Mouse (Mus musculus): ENCODE measurements around the gene Acod1. TPM values are rescaled to one million over a fixed set of nuclear protein-coding genes. Genes with fewer than 3 reads are reported as not detected.

Gene Acod1
- not detected for total RNA-seq (2022)

GRCm38 (mm10) chr14:103046677-103047076 is at the start of gene Acod1:
Gene Acod1 (plus strand): TSS chr14:103046977.
- no peak for DNase-seq (ENCODE audit: low spot score in 2 of 2)

DNA sequence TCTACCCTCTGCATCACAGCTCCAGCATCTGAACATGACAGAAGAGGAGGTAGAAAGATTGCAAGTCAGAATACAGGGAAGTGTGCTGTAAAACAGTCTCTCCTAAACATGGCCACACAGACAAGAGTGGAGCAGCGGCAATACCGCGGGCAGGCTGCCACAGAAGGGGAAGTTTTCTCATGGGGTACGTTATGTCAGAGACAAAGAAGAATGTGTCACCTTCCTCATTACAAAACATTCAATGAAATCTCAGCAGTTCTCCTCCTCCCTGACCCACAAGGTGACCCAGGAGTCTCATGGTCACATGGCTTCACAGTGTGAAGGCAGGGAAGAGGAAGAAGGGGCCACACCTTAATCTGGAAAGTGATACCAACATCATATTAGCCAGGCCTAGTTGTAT is 39.0 kb upstream of the Acod1 start:
- no peak for DNase-seq (ENCODE audit: low spot score in 2 of 2)

DNA sequence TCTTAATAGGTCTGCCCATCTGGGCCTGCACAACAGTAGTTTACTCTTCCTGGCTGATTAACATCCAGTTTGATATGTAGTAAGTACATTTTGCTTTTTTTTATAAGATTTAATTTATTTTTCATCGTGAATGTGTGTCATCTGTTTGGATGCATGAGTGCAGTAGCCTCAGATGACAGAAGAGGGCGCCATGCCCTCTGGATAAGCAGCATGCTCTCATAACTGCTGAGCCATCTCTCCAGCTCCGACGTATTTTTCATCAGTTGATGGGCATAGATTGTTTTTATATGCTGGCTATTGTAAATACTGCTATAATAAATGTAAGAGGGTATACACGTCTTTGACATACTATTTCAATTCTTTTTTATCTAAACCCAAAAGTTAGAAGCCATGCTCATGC is 35.0 kb upstream of the Acod1 start:
- peak in 1 of 2 experiments; percentile 18 for DNase-seq (ENCODE audit: low spot score in 2 of 2)

DNA sequence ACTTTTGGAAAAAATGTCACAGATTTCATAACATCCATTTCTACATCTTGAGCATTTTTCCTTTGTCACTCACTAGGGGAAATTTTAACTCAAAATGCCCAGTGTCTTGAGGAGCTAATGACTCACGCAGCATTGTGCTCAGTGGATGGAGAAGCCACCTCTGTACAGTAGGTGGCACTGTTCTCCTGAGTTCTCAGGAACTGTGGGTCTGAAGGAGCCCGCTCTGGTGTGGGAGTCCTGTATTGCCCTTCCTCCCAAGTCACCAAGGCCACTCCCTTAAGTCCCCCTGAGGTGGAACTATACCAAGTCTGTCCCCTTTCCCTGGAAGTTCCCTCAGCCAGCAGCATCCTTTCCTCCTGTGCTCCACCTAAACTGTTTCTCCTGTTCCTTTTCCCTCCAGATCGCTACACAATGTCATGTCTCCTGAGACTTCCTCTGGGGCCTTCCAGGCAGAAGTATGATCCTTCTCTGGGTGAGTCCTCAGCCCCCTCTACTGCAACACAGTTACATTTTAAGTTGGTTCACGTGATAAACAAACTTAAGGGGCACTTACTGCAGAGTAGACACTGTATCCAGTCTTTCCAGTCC is 34.1 kb upstream of the Acod1 start:
- DNase-seq (ENCODE audit: low spot score in 2 of 2) = peak; percentile 54 to 61

- no peak for DNase-seq (ENCODE audit: low spot score in 2 of 2)
Measured at GRCm38 (mm10) chr14:103017009-103017408, 29.8 kb upstream of the Acod1 start.

DNA sequence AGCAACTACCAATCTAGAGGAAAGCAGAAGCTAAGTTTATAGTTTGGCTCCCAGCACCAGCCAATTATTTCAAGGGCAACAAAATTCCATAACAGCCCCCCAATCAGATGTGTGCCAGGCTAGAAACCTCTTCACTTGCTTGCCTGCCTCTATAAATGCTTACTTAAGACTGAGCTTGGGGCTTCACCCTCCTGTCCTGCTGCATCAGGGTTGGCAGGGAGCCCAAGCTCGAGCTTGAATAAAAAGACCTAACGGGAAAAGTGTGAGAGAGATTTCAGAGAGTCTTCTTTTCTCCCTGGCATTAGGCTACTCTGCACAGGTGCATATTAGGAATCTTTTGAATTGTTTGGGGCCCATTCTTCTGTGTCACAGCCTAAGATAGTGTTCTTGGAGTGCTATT is 26.7 kb upstream of the Acod1 start:
- no peak for DNase-seq (ENCODE audit: low spot score in 2 of 2)

DNA sequence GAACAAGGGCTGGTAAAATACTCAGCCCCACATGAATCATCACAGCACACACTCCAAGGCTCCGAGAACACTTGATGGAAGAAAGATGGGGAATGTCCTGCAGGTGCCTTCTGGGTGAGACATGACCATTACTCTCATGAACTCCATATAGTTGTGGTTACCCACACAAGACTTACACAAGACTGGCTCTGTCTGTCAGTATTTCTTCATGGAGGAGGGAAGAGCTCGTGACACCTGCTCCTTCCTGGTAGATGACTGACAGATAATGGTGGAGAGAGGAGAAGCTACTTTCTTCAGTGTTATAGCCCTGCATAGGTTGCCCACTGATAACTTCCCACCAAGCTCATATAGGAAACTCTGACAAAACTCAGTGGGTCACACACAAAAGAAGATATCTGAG is 17.6 kb upstream of the Acod1 start:
- no peak for DNase-seq (ENCODE audit: low spot score in 2 of 2)

- DNase-seq (ENCODE audit: low spot score in 2 of 2) = no peak
Measured at GRCm38 (mm10) chr14:103033271-103033823, 13.4 kb upstream of the Acod1 start.

- DNase-seq (ENCODE audit: low spot score in 2 of 2) = no peak
Measured at GRCm38 (mm10) chr14:103034076-103034475, 12.7 kb upstream of the Acod1 start.

- DNase-seq (ENCODE audit: low spot score in 2 of 2) = no peak
Measured at GRCm38 (mm10) chr14:103037016-103037415, 9.8 kb upstream of the Acod1 start.

DNA sequence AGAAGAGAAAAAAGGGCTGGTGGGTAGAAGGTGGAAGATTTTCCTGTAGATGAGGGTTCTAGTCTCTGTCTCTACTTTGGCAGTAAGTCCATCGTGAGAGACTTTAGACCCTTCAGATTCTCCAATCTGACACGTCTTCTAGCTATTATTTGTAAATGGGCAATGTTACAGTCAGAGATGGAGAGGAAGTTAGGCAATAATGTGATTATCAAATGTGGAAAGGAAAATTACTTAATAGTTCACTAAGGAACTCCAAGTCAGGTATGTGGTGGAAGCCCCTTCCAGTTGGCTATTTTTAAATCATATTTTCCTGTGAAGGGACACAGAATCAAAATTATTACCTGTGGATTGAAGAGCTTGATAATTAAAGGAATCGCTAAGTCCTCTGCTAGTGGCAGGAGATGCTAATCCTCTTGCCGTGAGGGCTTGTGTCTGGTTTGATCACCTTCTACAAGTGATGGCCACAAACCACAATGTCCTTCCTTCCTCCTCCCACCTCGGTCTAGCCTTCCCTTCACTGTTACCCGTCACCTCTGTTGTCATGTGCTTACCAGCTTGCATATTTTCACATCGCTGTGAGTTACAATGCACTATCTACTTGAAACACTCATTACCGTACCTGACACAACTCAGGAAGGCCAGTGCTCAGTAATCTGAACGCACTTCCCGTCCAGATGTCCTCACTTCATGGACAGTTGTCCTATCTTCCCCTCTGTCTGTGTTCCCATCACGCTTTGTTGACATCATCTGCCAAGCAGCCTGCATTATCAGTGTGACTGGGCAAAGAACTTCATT is 1.7 kb downstream of the Acod1 start:
- DNase-seq (ENCODE audit: low spot score in 2 of 2) = no peak

- peak; percentile 51 to 76 for DNase-seq (ENCODE audit: low spot score in 2 of 2)
Measured at GRCm38 (mm10) chr14:103051159-103051769, 4.5 kb downstream of the Acod1 start.

GRCm38 (mm10) chr14:103054731-103055130 is 8.0 kb downstream of the Acod1 start:
- DNase-seq (ENCODE audit: low spot score in 2 of 2) = no peak

GRCm38 (mm10) chr14:103056601-103057000 is 9.8 kb downstream of the Acod1 start:
- DNase-seq (ENCODE audit: low spot score in 2 of 2) = no peak

DNA sequence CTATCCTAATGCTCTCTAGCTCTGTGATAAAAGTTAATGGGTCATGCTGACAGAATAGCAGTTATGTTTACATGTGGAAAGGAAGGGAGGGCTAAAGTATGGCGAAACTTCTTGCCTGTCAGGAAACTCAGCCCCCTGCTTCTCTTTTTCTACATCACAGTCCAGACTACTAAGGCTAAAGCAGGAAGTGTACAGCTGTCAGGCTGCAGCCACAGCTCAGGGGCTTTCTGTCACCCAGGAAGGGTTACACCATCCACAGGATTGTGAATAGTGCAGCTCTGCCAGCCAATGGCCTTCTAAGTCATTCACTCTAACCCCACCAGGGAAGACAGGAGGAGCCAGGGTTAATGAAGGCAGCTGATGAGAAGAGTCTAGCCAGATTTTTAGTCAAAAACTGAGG is 12.2 kb downstream of the Acod1 start:
- no peak for DNase-seq (ENCODE audit: low spot score in 2 of 2)

DNA sequence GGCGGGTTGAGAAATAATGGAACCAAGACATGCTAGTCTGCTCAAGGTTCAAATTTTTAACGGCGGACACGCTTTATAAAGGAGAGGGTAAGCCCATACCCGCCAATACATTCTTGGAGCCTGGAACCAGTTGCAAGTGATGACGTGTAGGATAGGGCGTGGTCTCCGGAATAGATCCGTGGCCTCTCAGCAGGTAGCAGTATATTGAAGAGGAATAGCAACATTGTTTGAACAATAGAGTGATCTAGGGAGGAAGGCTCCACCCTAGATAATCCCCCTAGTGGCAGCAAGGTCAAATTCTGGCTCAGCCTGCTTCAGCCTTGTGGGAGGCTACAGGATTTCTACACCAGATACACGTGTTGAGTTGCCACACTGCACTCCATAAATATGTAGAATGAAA is 12.7 kb downstream of the Acod1 start:
- no peak for DNase-seq (ENCODE audit: low spot score in 2 of 2)

DNA sequence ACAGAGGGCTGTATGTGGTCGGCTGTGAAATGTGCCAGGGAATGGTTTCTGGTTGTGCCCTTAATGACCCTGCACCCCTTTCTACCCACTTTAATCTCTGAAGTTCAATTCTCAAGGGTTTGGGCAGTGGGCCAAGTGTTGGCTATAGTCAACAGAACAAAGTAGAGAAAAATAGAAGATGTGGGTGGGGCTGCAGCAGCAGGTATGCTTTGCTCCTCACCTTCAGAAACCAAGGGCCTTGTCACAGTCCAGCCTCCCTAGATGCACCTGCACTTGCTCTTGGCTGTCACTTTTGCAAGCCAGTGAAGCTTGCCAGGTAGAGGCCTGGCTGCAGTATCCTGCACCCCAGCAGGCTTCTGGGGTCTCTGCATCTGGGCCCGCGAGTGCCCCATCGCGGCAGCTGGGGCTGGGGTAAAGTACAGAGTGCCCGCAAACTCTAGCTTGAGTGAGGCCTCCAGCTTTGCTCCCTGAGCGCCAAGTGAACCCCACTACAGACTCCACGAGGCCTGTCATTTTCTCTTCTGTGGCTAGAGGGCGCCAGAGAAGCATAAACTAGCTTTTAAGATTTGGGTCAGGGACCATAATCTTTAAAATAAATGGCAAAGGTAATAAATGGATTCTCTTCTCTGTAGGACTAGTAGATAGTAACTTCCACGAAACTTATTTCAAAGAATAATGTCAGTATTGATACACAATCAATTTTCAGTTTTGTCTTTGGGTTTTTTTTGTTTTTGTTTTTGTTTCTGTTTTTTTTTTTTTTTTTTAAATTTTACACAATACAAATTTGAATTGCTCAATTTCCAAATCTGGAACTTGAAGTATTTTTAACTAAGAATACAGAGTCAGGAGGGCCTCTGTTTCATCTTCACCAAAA is 18.8 kb downstream of the Acod1 start:
- DNase-seq (ENCODE audit: low spot score in 2 of 2) = peak in 1 of 2 experiments; percentile 80

DNA sequence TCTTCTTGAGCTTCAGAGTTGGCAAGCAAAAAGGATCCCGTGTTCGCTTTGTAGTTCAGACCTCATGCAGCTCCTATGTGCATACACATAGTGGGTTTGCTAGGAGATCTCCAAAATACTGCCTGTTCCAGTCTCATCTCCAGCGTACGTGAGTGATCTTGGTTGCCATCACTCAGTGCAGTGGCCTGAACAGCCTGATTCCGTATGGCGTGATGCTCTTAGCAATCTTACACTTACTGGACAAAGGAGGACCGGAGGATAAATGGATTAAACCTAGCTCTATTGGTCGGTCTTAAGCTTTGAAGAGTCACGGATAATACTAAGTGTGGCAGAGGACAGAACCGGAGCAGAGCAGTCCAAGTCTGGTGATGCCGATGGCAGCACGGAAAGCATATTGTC is 22.7 kb downstream of the Acod1 start:
- no peak for DNase-seq (ENCODE audit: low spot score in 2 of 2)

DNA sequence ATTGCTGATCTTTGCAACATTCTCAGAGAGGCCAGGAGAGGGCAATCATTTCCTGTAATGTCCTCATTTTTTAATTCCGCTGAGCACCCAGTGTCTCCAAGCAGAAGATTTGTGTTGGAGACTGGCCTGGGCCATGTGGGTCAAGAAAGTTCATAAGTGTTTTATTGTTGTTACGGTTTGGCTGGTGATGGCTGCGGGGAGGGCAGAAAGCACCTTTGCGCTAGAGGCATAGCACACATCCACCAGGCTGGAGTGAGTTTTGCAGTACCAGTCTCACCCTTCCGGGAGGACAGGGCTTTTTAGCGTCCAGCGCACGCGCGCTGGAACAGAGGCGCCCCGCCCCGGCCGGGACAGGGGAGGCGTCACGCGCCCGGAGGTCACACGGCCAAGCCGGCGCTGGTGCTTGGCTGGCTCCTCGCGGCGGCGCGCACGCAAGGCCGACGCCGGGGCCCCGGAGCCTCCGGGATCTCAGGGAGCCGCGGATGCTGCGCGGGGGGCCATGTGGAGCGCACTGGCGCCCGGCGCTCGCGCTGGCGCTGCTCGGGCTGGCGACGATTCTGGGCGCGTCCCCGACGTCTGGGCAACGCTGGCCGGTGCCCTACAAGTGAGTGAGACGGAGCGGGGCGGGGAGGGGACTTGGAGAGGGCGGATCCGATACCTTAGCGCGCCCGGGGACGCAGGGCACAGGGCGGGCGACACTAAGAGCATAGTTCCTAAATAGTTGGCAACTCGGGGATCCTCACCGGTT is 23.3 kb downstream of the Acod1 start, which contains the start of gene Cln5:
Gene Cln5, plus strand, starts transcription at position 353 of the 748 bp plus-strand sequence.
- DNase-seq (ENCODE audit: low spot score in 2 of 2) = peak; percentile 84 to 85

DNA sequence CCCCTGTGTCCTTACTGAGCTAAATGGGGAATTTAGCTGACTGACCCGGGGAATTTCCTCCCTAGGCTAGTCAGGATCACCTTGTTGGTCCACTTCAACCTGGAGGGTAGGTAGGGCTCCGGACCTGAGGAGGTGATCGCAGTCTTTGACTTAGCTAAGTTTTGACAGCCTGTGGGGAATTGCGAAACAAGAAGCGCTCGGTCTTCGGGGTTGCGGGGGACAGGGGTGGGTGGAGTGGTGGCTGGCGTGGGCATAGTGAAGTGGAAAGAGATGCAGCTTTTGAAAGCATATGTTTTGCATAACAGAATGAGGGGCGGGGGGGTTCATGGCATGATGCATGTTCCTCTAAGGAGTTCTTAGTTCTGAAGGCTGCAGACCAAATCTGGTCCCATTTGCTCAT is 24.0 kb downstream of the Acod1 start:
- no peak for DNase-seq (ENCODE audit: low spot score in 2 of 2)

DNA sequence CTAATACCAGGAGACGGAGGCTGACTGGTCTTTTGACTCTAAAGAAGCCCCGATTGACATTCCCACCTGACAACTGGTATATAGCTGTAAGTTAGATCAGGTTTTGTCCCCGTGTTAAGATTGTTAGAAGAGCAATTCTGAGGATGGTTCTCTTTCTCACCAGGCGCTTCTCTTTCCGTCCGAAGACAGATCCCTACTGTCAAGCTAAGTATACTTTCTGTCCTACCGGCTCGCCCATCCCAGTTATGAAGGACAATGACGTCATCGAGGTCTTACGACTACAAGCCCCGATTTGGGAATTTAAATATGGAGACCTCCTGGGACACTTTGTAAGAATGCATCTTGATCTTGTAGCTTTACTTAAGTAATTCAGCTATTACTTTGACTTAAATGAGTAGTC is 24.7 kb downstream of the Acod1 start:
- DNase-seq (ENCODE audit: low spot score in 2 of 2) = no peak

Data from layer of hippocampus, adult 8-10 months (tissue).